Mouse (Mus musculus): Measurements from ENCODE around the gene Nicn1.

Nicn1 gene

DNA sequence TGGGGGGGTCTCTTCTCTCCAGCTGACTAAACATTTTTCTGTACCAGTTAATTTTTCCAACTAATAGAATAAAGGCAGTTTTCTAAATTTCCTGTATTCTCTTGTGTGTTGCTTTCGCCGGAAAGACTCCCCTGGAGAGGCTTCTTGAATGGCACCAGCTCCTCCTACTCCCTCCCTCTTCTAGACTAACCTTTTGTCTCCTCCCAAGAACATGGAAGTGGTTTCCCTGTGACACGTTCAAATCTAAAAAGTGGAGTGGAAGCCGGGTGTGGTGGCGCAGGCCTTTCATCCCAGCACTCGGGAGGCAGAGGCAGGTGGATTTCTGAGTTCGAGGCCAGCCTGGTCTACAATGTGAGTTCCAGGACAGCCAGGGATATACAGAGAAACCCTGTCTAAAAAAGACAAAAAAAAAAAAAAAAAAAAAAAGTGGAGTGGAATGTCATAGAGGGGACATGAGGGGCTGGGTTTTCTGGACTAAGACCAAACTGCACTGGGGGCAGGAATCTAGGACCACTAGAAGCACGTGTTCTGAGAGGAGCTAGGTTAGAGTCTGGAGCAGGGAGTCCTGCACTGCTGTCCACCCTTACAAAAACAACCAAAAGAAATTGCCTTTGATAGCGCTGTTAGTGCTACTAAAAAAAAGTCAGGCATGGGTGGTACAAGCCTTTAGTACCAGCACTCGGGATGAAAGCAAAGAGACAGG, 47.8 kb downstream of the Nicn1 start:
- DNase-seq (ENCODE audit: low read depth, low spot score), result peak; percentile 56

- DNase-seq (ENCODE audit: low read depth, low spot score), result peak; percentile 62
Measured at GRCm38 (mm10) chr9:108338551-108338885, 48.3 kb downstream of the Nicn1 start.

- DNase-seq (ENCODE audit: low read depth, low spot score), result peak; percentile 100
Measured at GRCm38 (mm10) chr9:108338886-108339781, 48.9 kb downstream of the Nicn1 start, which contains the start of gene Gpx1. TSS of gene Gpx1 (plus strand) at chr9:108338903.

- peak; percentile 57 for DNase-seq (ENCODE audit: low read depth, low spot score)
Measured at GRCm38 (mm10) chr9:108339886-108340257, 49.6 kb downstream of the Nicn1 start.

DNA sequence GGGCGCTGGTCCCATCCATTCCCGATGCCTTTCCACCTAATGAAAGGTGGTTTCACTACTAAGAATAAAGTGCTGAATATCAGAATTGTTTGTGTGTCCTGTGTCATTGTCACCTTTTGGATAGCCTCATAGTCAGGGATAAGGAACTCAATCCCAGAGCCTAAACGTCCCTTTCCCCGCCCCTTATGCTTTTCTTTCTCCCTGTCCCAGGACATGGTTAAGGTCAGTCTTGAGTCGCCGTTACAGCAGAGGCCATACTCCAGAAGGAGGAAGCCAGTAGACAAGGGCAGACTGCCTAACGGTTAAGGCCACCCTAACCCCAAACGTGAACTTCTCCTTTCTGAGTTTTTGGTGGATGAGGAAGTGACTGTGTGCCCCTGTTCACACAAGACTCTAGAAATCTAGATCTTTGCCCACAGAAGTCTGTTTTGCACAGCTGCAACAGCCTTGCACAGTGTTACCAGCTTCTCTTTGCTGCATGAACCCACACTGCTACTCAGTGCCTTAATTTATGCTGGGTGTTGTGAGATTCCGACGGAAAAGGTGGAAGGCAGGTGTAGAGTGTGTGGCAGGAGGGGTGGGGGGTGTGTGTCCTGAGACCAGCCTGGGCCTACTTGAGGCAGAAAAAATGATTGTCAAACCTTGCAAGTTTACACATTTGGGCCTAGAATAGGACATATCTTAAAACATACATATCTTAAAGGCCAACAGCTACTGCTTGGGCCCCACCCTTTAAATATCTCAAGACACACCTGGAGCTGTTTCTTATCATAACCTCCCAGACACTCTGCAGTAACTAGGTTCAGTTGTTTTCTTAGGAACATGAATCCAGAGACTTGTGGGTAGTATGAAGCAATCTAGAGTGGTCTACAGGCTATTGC, 50.3 kb downstream of the Nicn1 start:
- DNase-seq (ENCODE audit: low read depth, low spot score), result peak; percentile 29

- peak; percentile 19 for DNase-seq (ENCODE audit: low read depth, low spot score)
Measured at GRCm38 (mm10) chr9:108341139-108341475, 50.9 kb downstream of the Nicn1 start.

- DNase-seq (ENCODE audit: low read depth, low spot score), result peak; percentile 33
Measured at GRCm38 (mm10) chr9:108341801-108342200, 51.6 kb downstream of the Nicn1 start.

DNA sequence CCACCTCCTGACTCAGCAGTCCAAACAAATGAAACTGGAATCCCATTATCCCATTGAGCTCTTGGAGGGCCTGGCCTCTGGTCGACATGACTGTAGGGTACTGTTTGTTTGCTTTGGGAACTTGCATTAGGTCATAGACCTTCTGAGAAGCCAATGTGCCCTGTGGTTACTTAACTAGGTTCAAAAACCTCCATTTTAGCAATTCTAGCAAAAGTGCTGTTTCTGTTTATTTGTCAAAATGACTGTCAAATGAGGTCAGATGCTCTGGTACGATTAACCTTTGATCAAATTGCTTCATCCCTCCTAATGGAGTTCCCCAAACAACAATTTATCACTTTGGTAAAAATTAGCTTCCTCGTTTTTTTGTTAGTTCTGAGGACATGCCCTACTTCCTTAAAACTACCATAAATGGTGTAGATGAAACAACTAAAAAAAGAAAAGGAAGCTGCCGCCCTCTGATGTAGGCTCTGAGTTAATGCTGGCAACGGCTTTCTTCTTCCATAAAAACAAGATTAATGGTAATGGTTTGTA, 52.1 kb downstream of the Nicn1 start:
- DNase-seq (ENCODE audit: low read depth, low spot score), result no peak

- no peak for DNase-seq (ENCODE audit: low read depth, low spot score)
Measured at GRCm38 (mm10) chr9:108343331-108343730, 53.1 kb downstream of the Nicn1 start.

DNA sequence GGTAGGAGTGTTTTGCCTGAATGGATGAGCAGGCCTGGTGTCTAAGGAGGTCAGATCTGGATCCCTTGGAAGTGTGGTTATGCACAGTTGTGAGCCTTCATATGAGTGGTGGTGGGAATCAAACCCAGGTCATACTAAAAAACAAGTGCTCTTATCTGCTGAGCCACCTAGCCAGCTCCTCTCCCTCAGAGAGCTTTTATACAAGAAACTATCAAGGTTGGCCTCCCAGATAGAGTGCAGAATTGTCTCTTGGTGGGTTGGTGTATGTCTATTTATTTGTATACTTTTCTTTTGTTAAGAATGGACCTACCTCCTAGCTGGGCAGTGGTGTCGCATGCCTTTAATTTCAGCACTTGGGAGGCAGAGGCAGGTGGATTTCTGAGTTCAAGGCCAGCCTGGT, 53.6 kb downstream of the Nicn1 start:
- DNase-seq (ENCODE audit: low read depth, low spot score), result no peak

DNA sequence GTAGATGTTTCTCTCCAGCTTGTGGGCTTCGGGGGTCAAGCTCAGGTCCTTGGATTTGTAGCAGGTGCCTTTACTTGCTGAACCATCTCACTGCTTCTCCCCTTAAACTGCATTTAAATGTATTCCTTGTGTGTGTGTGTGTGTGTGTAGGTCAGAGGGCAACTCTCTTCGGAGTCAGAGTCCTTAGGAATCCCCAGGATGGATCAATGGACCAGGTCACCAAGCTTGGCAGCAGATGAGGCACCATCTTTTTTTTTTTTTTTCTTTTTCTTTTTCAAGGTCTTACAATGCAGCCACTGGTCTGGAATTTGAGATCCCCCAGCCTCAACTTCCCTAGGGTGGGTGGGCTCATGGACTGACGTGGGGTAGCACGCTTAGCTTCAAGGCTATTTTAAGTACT, 54.2 kb downstream of the Nicn1 start:
- no peak for DNase-seq (ENCODE audit: low read depth, low spot score)

All from ZHBTc4 (cell line).